Mouse (Mus musculus): Measurements from ENCODE around the gene Eif4b.

DNA sequence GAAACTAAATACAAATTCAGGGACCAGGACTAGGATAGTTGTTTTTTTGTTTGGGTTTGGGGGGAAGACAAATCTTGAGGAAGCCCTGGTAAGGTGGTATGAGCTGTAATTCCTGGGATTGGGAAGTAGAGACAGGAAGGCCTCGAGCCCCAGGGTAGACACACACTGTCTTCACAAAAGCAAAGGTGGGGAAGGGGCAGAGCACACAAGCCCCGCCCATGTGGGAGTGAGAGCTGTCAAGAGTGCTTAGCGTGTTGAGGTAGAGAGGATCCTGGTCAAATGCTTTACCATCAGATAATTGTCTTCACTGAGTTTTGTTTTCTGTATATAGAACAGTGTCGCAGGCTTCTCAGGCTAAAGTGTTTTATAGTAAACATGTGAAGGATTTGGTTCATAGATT is 9.5 kb downstream of the Eif4b start:
- TF ChIP-seq EP300 (optimal IDR thresholded peaks at IDR 0.05) = no peak
- no peak for TF ChIP-seq CTCF (IDR thresholded peaks at IDR 0.05; ENCODE audit: low read depth)
